In the genomic region with DNA sequence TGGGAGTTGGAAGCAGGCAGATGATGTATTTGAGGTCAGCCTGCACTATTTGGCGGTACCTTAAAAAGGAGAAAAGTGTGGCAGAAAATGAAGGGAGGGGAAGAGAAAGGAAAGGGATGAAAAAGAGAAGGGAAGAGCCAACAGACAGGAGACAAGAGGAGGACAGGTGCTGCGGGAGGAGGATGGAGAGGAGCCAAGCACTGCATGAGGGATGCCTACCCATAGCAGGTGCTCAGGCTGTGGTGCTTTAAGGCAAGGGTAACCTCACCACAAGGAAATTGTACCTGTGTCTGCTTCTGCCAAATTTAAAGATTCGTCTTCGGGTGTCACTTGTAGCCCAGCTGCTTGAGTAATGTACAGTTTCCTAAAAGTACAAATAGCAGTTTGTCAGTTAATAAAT, we compare ENCODE assay signal across 43 mouse cellular contexts. TPM values are rescaled to one million over a fixed set of nuclear protein-coding genes. Genes with fewer than 3 reads are reported as not detected.
"Had no signal": no experiment of that assay in that cellular context is flagged by ENCODE, and none has a peak within 500 bp of the region (broad histone marks: within the 10 kb centered on the region; RNA-seq: fewer than 3 reads in every experiment).

No protein-coding gene starts in this region.

- H3K4me2 ChIP-seq: heart, embryonic 11.5 days; heart, embryonic 12.5 days; heart, embryonic 13.5 days; heart, embryonic 15.5 days; hindbrain, embryonic 12.5 days; hindbrain, embryonic 13.5 days; hindbrain, embryonic 14.5 days; hindbrain, embryonic 15.5 days; intestine, embryonic 15.5 days; kidney, embryonic 15.5 days had no signal

- H3K4me3 ChIP-seq: heart, embryonic 10.5 days; heart, embryonic 12.5 days; heart, embryonic 13.5 days; heart, embryonic 15.5 days; hindbrain, embryonic 10.5 days; hindbrain, embryonic 12.5 days; hindbrain, embryonic 13.5 days; hindbrain, embryonic 15.5 days; intestine, embryonic 15.5 days; kidney, embryonic 15.5 days; layer of hippocampus, adult 2 months; left cerebral cortex, adult 2 months had no signal

- H3K27me3 ChIP-seq: heart, embryonic 12.5 days; heart, embryonic 13.5 days; heart, embryonic 15.5 days; hindbrain, embryonic 12.5 days; hindbrain, embryonic 13.5 days; hindbrain, embryonic 15.5 days; intestine, embryonic 15.5 days; kidney, embryonic 15.5 days had no signal

- DNase-seq: heart, postnatal 10 days; heart, postnatal 14 days; heart, postnatal 36 days; heart, postnatal 4 days; kidney, adult 11 months; kidney, adult 18-20 months; kidney, adult 2 months; kidney, adult 8-10 months; kidney, adult 9 months; kidney, postnatal 10 days; kidney, postnatal 14 days; kidney, postnatal 25 days; kidney, postnatal 36 days; kidney, postnatal 4 days; layer of hippocampus, adult 9-11 months; layer of hippocampus, postnatal 36 days had no signal

- H3K36me3 ChIP-seq: heart, embryonic 10.5 days; heart, embryonic 12.5 days; heart, embryonic 13.5 days; heart, embryonic 15.5 days; hindbrain, embryonic 10.5 days; hindbrain, embryonic 12.5 days; hindbrain, embryonic 13.5 days; hindbrain, embryonic 15.5 days; intestine, embryonic 15.5 days; kidney, embryonic 15.5 days had no signal

RNA-seq across cellular contexts. Expression of a gene that starts 37.5 kb away (rescaled TPM):
- polyA plus RNA-seq: heart, embryonic 11.5 days; heart, embryonic 12.5 days; heart, embryonic 13.5 days; heart, embryonic 14.5 days; heart, embryonic 15.5 days; heart, embryonic 16.5 days; heart, postnatal 0 days; hindbrain, embryonic 10.5 days; hindbrain, embryonic 11.5 days; hindbrain, embryonic 12.5 days; hindbrain, embryonic 13.5 days; hindbrain, embryonic 14.5 days; hindbrain, embryonic 15.5 days; hindbrain, embryonic 16.5 days; hindbrain, postnatal 0 days; intestine, embryonic 14.5 days; intestine, embryonic 15.5 days; intestine, embryonic 16.5 days; intestine, postnatal 0 days; kidney, adult 2 months; kidney, embryonic 14.5 days; kidney, embryonic 15.5 days; kidney, embryonic 16.5 days; kidney, postnatal 0 days; large intestine, adult 2 months had no signal
